Mouse (Mus musculus) forebrain, embryonic 11.5 days (tissue): ENCODE data around the gene Pcp4l1. TPM values are rescaled to one million over a fixed set of nuclear protein-coding genes. Genes with fewer than 3 reads are reported as not detected.

Source experiments
- ATAC-seq: fragments of 200-750 bp; cut with Nextera tagmentation; replicated peaks from 2 replicates; pipeline ENCODE4 v1.8.0; 2017; ENCODE audit warnings: moderate TSS enrichment; ENCODE audit not compliant: low FRiP score
- DNase-seq: peaks from one replicate; pipeline ENCODE4 v3.0.0-alpha.2; 2017; ENCODE audit warnings: low spot score
- H3K27ac ChIP-seq: fragments of 300-500 bp; sonication (generic); 2 replicates; pipeline ENCODE4 v1.5.1; 2014; ENCODE audit warnings: low read depth, low read length
- H3K27me3 ChIP-seq: fragments of 300-500 bp; sonication (generic); 2 replicates; pipeline ENCODE4 v1.6.1; 2014; ENCODE audit warnings: mild to moderate bottlenecking, low read length, mixed read lengths; ENCODE audit not compliant: control insufficient read depth, insufficient read depth
- H3K36me3 ChIP-seq: fragments of 300-500 bp; sonication (generic); 2 replicates; pipeline ENCODE4 v1.6.1; 2014; ENCODE audit warnings: mild to moderate bottlenecking, low read length, moderate library complexity, mixed read lengths; ENCODE audit not compliant: control insufficient read depth, insufficient read depth
- H3K4me1 ChIP-seq: fragments of 300-500 bp; sonication (generic); replicated peaks from 2 replicates; pipeline ENCODE4 v1.6.1; 2014; ENCODE audit warnings: low read length, mixed read lengths; ENCODE audit not compliant: control insufficient read depth, insufficient read depth
- H3K4me2 ChIP-seq: fragments of 300-500 bp; sonication (generic); 2 replicates; pipeline ENCODE4 v1.6.1; 2014; ENCODE audit warnings: low read depth, mild to moderate bottlenecking, low read length, moderate library complexity, mixed read lengths; ENCODE audit not compliant: severe bottlenecking
- H3K4me3 ChIP-seq: fragments of 300-500 bp; sonication (generic); 2 replicates; pipeline ENCODE4 v1.5.1; 2014; ENCODE audit warnings: low read depth, low read length
- H3K9ac ChIP-seq: fragments of 300-500 bp; sonication (generic); 2 replicates; pipeline ENCODE4 v1.6.1; 2014; ENCODE audit warnings: low read length
- H3K9me3 ChIP-seq: fragments of 300-500 bp; sonication (generic); 2 replicates; pipeline ENCODE4 v1.6.1; 2016; ENCODE audit warnings: low read length, mixed read lengths; ENCODE audit not compliant: control insufficient read depth
- WGBS: fragments of 180-500 bp; shearing (Covaris S2); extraction: QIAGEN DNeasy Blood & Tissue Kit; methylation state at CpG from one replicate; pipeline ENCODE4 v1.1.7; 2014; 5-methylcytosine and 5-hydroxymethylcytosine counted together
- polyA plus RNA-seq: library from polyadenylated mRNA; unstranded; fragments of >200 nt; fragmentation: Nextera tagmentation; extraction: Ambion mirVana; gene quantifications from 2 replicates; pipeline ENCODE4 v1.2.1, GENCODE M21; 2014

The Pcp4l1 gene
- polyA plus RNA-seq, 1 experiment from 2014 or later, result 7.3 TPM

DNA sequence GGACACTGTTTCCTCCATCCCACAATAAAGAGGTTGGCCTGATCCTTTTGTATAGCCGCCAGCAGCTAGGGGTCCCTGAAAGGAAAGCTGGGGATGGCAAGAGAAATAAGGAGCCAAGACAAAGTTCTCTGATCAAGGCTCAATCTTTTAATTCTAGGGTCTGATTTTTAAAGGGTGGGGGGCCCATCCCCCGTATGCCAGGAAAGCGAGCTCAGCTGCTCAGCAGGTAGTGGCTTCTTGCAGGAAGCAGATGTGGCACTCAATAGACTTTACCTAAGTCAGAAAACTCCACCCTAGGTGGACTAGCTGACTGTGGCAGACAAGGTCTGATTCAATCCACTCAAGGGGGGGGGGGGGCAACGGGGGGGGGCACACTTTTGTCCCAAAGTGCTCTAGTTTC lies 30.7 kb upstream of the Pcp4l1 start:
- DNase-seq (no peak), ATAC-seq (no peak)
- H3K4me1 ChIP-seq, result no peaks in the 10 kb centered on the region; the same call in 1 of the 2 replicates
- 36% methylated on average over 4 of the region's 4 CpGs for WGBS
- no peaks in the 10 kb centered on the region for H3K27me3 ChIP-seq
- no peaks in the 10 kb centered on the region for H3K36me3 ChIP-seq
- H3K4me3 ChIP-seq, result no peak overlapping the region
- H3K27ac ChIP-seq, result no peak overlapping the region
- H3K4me2 ChIP-seq, result no peak overlapping the region
- H3K9ac ChIP-seq, result no peak overlapping the region
- H3K9me3 ChIP-seq, result no peaks in the 10 kb centered on the region

GRCm38 (mm10) chr1:171224857-171225256 lies 28.8 kb upstream of the Pcp4l1 start, which contains the start of gene Apoa2:
Gene Apoa2, plus strand, starts transcription at chr1:171225054.
- no peaks in the 10 kb centered on the region for H3K27me3 ChIP-seq
- H3K4me2 ChIP-seq, result no peak within 1 kb of the TSS
- peaks cover 2% of the 10 kb centered on the region; the same call in 1 of the 2 replicates for H3K4me1 ChIP-seq
- DNase-seq (no peak), ATAC-seq (no peak)
- H3K9me3 ChIP-seq, result no peaks in the 10 kb centered on the region
- no peak within 1 kb of the TSS for H3K4me3 ChIP-seq
- no peaks in the 10 kb centered on the region for H3K36me3 ChIP-seq
- H3K27ac ChIP-seq, result no peak within 1 kb of the TSS
- H3K9ac ChIP-seq, result no peak within 1 kb of the TSS
- WGBS, result 77% methylated on average over 5 of the region's 5 CpGs

DNA sequence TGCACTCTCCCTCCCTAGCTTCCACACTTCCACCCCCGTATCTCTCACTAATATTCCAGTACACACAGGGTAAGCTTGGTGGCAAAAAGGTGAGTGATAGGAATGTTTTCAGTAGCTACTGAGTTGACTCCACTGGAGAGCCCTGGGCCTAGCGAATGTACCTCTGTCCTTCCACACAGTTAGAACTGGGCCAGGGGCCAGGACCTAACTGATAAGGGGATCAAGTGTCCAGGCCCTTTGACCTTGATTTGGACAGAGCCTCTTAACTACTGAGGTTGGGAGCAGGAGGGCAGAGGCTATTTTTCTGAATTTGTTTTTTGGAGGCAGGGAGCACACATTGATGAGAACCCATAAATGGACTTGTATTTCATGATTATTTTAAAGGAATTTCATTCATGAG lies 27.7 kb upstream of the Pcp4l1 start:
- DNase-seq, result no peak
- H3K27ac ChIP-seq, result no peak overlapping the region
- H3K4me1 ChIP-seq, result peaks cover 2% of the 10 kb centered on the region; the same call in 1 of the 2 replicates
- ATAC-seq, result no peak
- H3K4me3 ChIP-seq, result no peak overlapping the region
- no peaks in the 10 kb centered on the region for H3K36me3 ChIP-seq
- 91% methylated on average over 2 of the region's 2 CpGs for WGBS
- H3K4me2 ChIP-seq, result no peak overlapping the region
- H3K27me3 ChIP-seq, result no peaks in the 10 kb centered on the region
- H3K9me3 ChIP-seq, result no peaks in the 10 kb centered on the region
- no peak overlapping the region for H3K9ac ChIP-seq

GRCm38 (mm10) chr1:171223168-171223567 lies 27.1 kb upstream of the Pcp4l1 start:
- Histone ChIP-seq H3K27me3 (no peaks in the 10 kb centered on the region), H3K9me3 (no peaks in the 10 kb centered on the region), H3K4me3 (peak overlapping the region; percentile 57), H3K4me1 (peaks cover 2% of the 10 kb centered on the region; the same call in 1 of the 2 replicates), H3K9ac (no peak overlapping the region), H3K4me2 (peak overlapping the region; percentile 31; the same call in 1 of the 2 replicates), H3K36me3 (no peaks in the 10 kb centered on the region), H3K27ac (0 out of 2 replicates have a peak overlapping the region, but pooled peaks have one; percentile 42)
- 89% methylated on average over 6 of the region's 6 CpGs for WGBS
- no peak for DNase-seq
- no peak for ATAC-seq

- WGBS, result 2% methylated on average over 28 of the region's 28 CpGs
- Histone ChIP-seq H3K4me2 (peak within 1 kb of the TSS; percentile 81), H3K27ac (peak within 1 kb of the TSS; percentile 42), H3K36me3 (no peaks in the 10 kb centered on the region), H3K4me1 (peaks cover 2% of the 10 kb centered on the region; the same call in 1 of the 2 replicates), H3K9ac (peak within 1 kb of the TSS; percentile 65), H3K4me3 (peak within 1 kb of the TSS; percentile 57), H3K9me3 (no peaks in the 10 kb centered on the region), H3K27me3 (no peaks in the 10 kb centered on the region)
- ATAC-seq (peak; percentile 97), DNase-seq (peak; percentile 93)
These were observed 26.4 kb upstream of the Pcp4l1 start, which contains the start of gene Tomm40l for GRCm38 (mm10) chr1:171222238-171223155. Gene Tomm40l, minus strand, starts transcription at chr1:171222514.

DNA sequence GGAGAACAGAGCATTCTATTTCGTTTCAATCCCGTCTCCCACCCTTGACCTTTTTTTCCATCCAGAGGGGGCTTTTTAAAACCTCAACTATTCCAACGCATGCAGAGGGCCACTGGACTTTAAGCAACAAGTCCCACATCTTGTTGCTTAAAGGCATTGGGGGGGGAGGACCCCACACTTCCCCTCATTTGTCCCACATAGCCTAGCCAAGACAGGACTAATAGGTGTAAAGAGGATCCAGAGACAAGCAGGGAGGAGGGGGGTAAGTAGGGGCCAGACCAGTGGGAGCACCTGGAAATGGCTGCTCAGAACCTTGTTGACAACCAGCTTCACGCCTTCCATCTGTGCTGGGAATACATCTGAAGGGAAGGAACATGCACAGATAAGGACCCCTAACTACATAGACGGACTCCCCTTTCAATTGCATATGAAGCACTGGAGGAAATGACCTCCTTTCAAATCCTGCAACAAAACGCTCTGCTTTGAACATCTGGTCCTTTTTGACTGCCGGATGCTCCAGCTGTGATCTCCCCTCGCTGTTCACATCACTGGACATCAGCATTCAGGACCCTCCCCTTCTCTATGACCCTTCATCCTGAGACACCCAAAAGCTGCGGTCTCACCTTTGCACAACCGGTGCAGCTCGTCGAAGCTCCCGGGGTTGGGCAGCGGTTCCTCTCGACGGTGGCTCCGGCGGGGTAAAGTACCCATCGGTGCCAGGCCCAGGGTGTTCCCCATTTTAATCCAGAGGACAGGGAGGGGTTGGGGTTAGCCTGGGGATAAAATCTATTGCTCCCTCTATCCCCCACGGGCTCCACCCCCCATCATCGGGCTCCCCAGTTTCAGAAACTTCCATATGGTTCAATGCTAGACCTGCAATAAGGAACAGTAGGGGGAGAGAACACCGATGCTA lies 25.5 kb upstream of the Pcp4l1 start:
- DNase-seq (no peak), ATAC-seq (peak; percentile 17)
- Histone ChIP-seq H3K4me1 (peaks cover 2% of the 10 kb centered on the region; the same call in 1 of the 2 replicates), H3K27me3 (no peaks in the 10 kb centered on the region), H3K9me3 (no peaks in the 10 kb centered on the region), H3K9ac (peak overlapping the region; percentile 65), H3K4me3 (peak overlapping the region; percentile 57), H3K27ac (peak overlapping the region; percentile 6; the same call in 1 of the 2 replicates), H3K36me3 (no peaks in the 10 kb centered on the region), H3K4me2 (peak overlapping the region; percentile 81)
- WGBS, result 7% methylated on average over 22 of the region's 22 CpGs

- WGBS, result 9% methylated on average over 10 of the region's 10 CpGs
- H3K9me3 ChIP-seq, result no peaks in the 10 kb centered on the region
- no peaks in the 10 kb centered on the region for H3K27me3 ChIP-seq
- no peak overlapping the region for H3K9ac ChIP-seq
- no peaks in the 10 kb centered on the region for H3K36me3 ChIP-seq
- H3K4me2 ChIP-seq, result peak overlapping the region; percentile 22; the same call in 1 of the 2 replicates
- H3K27ac ChIP-seq, result no peak overlapping the region
- H3K4me3 ChIP-seq, result no peak overlapping the region
- ATAC-seq, result peak; percentile 28
- DNase-seq, result peak; percentile 91
- H3K4me1 ChIP-seq, result peaks cover 2% of the 10 kb centered on the region; the same call in 1 of the 2 replicates
These were observed 24.8 kb upstream of the Pcp4l1 start for GRCm38 (mm10) chr1:171220871-171221270.
